Mouse (Mus musculus) heart, adult 2 months (tissue): ENCODE measurements around the gene Mgat5.

Experiments used
- CTCF ChIP-seq: fragments of 200-600 bp; IDR thresholded peaks from 2 replicates; pipeline ENCODE4 v1.8.1; 2022; ENCODE audit warnings: antibody characterized with exemption, mild to moderate bottlenecking, moderate library complexity
- EP300 ChIP-seq: fragments of 200-500 bp; IDR thresholded peaks from 2 replicates; pipeline ENCODE4 v1.6.1; 2011; ENCODE audit warnings: low read depth, low read length, control low read depth; ENCODE audit not compliant: insufficient read depth
- POLR2A ChIP-seq: fragments of 200-500 bp; IDR thresholded peaks from 2 replicates; pipeline ENCODE4 v1.6.1; 2011; ENCODE audit warnings: mild to moderate bottlenecking, low read depth, low read length, control low read depth; ENCODE audit not compliant: insufficient read depth

- no peak for TF ChIP-seq CTCF
- no peak for TF ChIP-seq POLR2A
- no peak for TF ChIP-seq EP300
Measured at GRCm38 (mm10) chr1:127368513-127368912, 163.7 kb downstream of the Mgat5 start.
